Mouse (Mus musculus): ENCODE results near the gene 1700011M02Rik.
"Not testable (repeated sequence)": the region's sequence is repeated elsewhere in the genome, so short reads cannot be mapped to it uniquely, and the experiment has no call there.

The 1700011M02Rik gene

GRCm38 (mm10) chrX:102908587-102908986, at the start of gene 1700011M02Rik, which contains the start of gene Dmrtc1a:
Gene 1700011M02Rik, plus strand, starts transcription at chrX:102908905.
Gene Dmrtc1a, minus strand, starts transcription at chrX:102908687.
- DNase-seq (ENCODE audit: low spot score in 2 of 2), result not testable (repeated sequence)

- DNase-seq (ENCODE audit: low spot score in 2 of 2), result no peak
Measured at GRCm38 (mm10) chrX:102867871-102868270, 40.8 kb upstream of the 1700011M02Rik start, which contains the start of gene 1700031F05Rik. Gene 1700031F05Rik, minus strand, starts transcription at chrX:102867971.

- DNase-seq (ENCODE audit: low spot score in 2 of 2), result not testable (repeated sequence)
Measured at GRCm38 (mm10) chrX:102914823-102915222, 6.1 kb downstream of the 1700011M02Rik start.

- DNase-seq (ENCODE audit: low spot score in 2 of 2), result peak in 1 of 2 experiments; percentile 16
Measured at GRCm38 (mm10) chrX:102926707-102927106, 18.0 kb downstream of the 1700011M02Rik start.

GRCm38 (mm10) chrX:102928072-102928471, 19.4 kb downstream of the 1700011M02Rik start, which contains the start of gene 1700018G05Rik:
Gene 1700018G05Rik, plus strand, starts transcription at chrX:102928372.
- not testable (repeated sequence) for DNase-seq (ENCODE audit: low spot score in 2 of 2)

- DNase-seq (ENCODE audit: low spot score in 2 of 2), result no peak
Measured at GRCm38 (mm10) chrX:102932992-102933570, 24.4 kb downstream of the 1700011M02Rik start.

GRCm38 (mm10) chrX:102933571-102934394, 25.1 kb downstream of the 1700011M02Rik start:
- DNase-seq (ENCODE audit: low spot score in 2 of 2), result peak; percentile 31 to 43

- no peak for DNase-seq (ENCODE audit: low spot score in 2 of 2)
Measured at GRCm38 (mm10) chrX:102934395-102934764, 25.7 kb downstream of the 1700011M02Rik start.

GRCm38 (mm10) chrX:102936743-102937142, 28.0 kb downstream of the 1700011M02Rik start:
- DNase-seq (ENCODE audit: low spot score in 2 of 2), result no peak

GRCm38 (mm10) chrX:102950136-102950535, 41.4 kb downstream of the 1700011M02Rik start:
- DNase-seq (ENCODE audit: low spot score in 2 of 2), result not testable (repeated sequence)

- DNase-seq (ENCODE audit: low spot score in 2 of 2), result no peak
Measured at GRCm38 (mm10) chrX:102958917-102959316, 50.2 kb downstream of the 1700011M02Rik start.

All from frontal cortex, postnatal 10 days (tissue).